In genomic region chr10:70788814-70789452, GRCm38 (mm10) we compare ENCODE assay signal across 11 mouse cellular contexts.
DNase-seq lines count a peak whose midpoint lies in the region; ATAC-seq lines count a peak whose summit lies in the region.
"Had no signal": no experiment of that assay in that cellular context is flagged by ENCODE, and none has a peak within 500 bp of the region (broad histone marks: within the 10 kb centered on the region; RNA-seq: fewer than 3 reads in every experiment).

No protein-coding gene starts in this region.

- no peak overlapping the region for H3K4me3 ChIP-seq in embryonic facial prominence, embryonic 10.5 days
- no peak overlapping the region for H3K4me3 ChIP-seq in limb, embryonic 10.5 days
- no peak overlapping the region for H3K4me3 ChIP-seq in liver, embryonic 12.5 days
- H3K4me3 ChIP-seq: neural tube, embryonic 12.5 days had no signal

- no peak overlapping the region for H3K4me2 ChIP-seq in liver, embryonic 12.5 days
- H3K4me2 ChIP-seq: neural tube, embryonic 12.5 days had no signal

- 50% methylated on average over 7 of the region's 7 CpGs for WGBS in embryonic facial prominence, embryonic 10.5 days
- 61% methylated on average over 7 of the region's 7 CpGs for WGBS in limb, embryonic 10.5 days
- WGBS in liver, embryonic 12.5 days (ENCODE audit: insufficient replicate concordance) = 58% methylated on average over 7 of the region's 7 CpGs

- H3K9ac ChIP-seq in liver, embryonic 12.5 days = no peak overlapping the region
- H3K9ac ChIP-seq: liver, embryonic 14.5 days; neural tube, embryonic 12.5 days had no signal

- DNase-seq in 3T3-L1 (ENCODE audit: low read depth, low spot score) (peak; percentile 53), R1 (ENCODE audit: low read depth, low spot score) (peak; percentile 43), liver (no peak)
- peak; percentile 57 for DNase-seq in embryonic facial prominence, embryonic 10.5 days (ENCODE audit: low spot score)
- peak; percentile 42 for DNase-seq in limb, embryonic 10.5 days (ENCODE audit: low spot score)
- DNase-seq in layer of hippocampus, postnatal 36 days = no peak

- no peaks in the 10 kb centered on the region for H3K36me3 ChIP-seq in embryonic facial prominence, embryonic 10.5 days (replicated peaks)
- no peaks in the 10 kb centered on the region for H3K36me3 ChIP-seq in limb, embryonic 10.5 days
- no peaks in the 10 kb centered on the region for H3K36me3 ChIP-seq in liver, embryonic 12.5 days
- H3K36me3 ChIP-seq: neural tube, embryonic 12.5 days had no signal

- no peak overlapping the region for H3K27ac ChIP-seq in embryonic facial prominence, embryonic 10.5 days (replicated peaks)
- H3K27ac ChIP-seq in limb, embryonic 10.5 days = no peak overlapping the region
- no peak overlapping the region for H3K27ac ChIP-seq in liver, embryonic 12.5 days
- H3K27ac ChIP-seq: liver, embryonic 14.5 days; neural tube, embryonic 12.5 days had no signal

- H3K4me1 ChIP-seq in embryonic facial prominence, embryonic 10.5 days = peaks cover 7% of the 10 kb centered on the region
- H3K4me1 ChIP-seq in limb, embryonic 10.5 days = peaks cover 3% of the 10 kb centered on the region; the same call in 1 of the 2 replicates
- H3K4me1 ChIP-seq in liver, embryonic 12.5 days = no peaks in the 10 kb centered on the region

- no peaks in the 10 kb centered on the region for H3K27me3 ChIP-seq in embryonic facial prominence, embryonic 10.5 days (replicated peaks; ENCODE audit: low read depth, poor library complexity, severe bottlenecking)
- no peaks in the 10 kb centered on the region for H3K27me3 ChIP-seq in limb, embryonic 10.5 days (ENCODE audit: low read depth, poor library complexity, severe bottlenecking)
- no peaks in the 10 kb centered on the region for H3K27me3 ChIP-seq in liver, embryonic 12.5 days (replicated peaks)
- H3K27me3 ChIP-seq: neural tube, embryonic 12.5 days had no signal

- ATAC-seq in liver, embryonic 12.5 days = no peak
- no peak for ATAC-seq in erythroblast, adult 5-6 weeks (replicated peaks; ENCODE audit: low FRiP score, poor library complexity, severe bottlenecking)
- ATAC-seq: Patski had no signal

- no peaks in the 10 kb centered on the region for H3K9me3 ChIP-seq in embryonic facial prominence, embryonic 10.5 days
- no peaks in the 10 kb centered on the region for H3K9me3 ChIP-seq in limb, embryonic 10.5 days (replicated peaks)
- H3K9me3 ChIP-seq in liver, embryonic 12.5 days (replicated peaks) = no peaks in the 10 kb centered on the region; the same call in 1 of the 2 replicates

Comparison
In these comparisons a context has a peak if more than half of its experiments do, and no peak if none do; other contexts are left out.
1. DNase-seq: peak in 3T3-L1 (single experiment), R1 (single experiment), embryonic facial prominence, embryonic 10.5 days (single experiment) and limb, embryonic 10.5 days (single experiment); none in liver (single experiment) and layer of hippocampus, postnatal 36 days (0 of 2).